Mouse (Mus musculus) retina, embryonic 14.5 days (tissue): Measurements from ENCODE around the gene Atf6b.

Source experiments
- DNase-seq: peaks from one replicate; pipeline ENCODE4 v3.0.0-alpha.2; 2015; ENCODE audit warnings: low spot score

The Atf6b gene

GRCm38 (mm10) chr17:34670235-34670634 lies 23.3 kb downstream of the Atf6b start, which contains the start of gene Tnxb:
Gene Tnxb, plus strand, starts transcription at chr17:34670535.
- DNase-seq, result no peak

- peak; percentile 52 for DNase-seq
Measured at GRCm38 (mm10) chr17:34671151-34672066, 24.5 kb downstream of the Atf6b start.

GRCm38 (mm10) chr17:34672246-34672792 lies 25.4 kb downstream of the Atf6b start:
- no peak for DNase-seq

GRCm38 (mm10) chr17:34673139-34673538 lies 26.2 kb downstream of the Atf6b start:
- no peak for DNase-seq

- DNase-seq, result no peak
Measured at GRCm38 (mm10) chr17:34674524-34675204, 27.7 kb downstream of the Atf6b start.

- DNase-seq, result no peak
Measured at GRCm38 (mm10) chr17:34675205-34676092, 28.5 kb downstream of the Atf6b start.

GRCm38 (mm10) chr17:34676093-34676460 lies 29.1 kb downstream of the Atf6b start:
- DNase-seq, result no peak

GRCm38 (mm10) chr17:34676671-34677070 lies 29.7 kb downstream of the Atf6b start:
- no peak for DNase-seq

GRCm38 (mm10) chr17:34680191-34680590 lies 33.2 kb downstream of the Atf6b start:
- no peak for DNase-seq

- DNase-seq, result no peak
Measured at GRCm38 (mm10) chr17:34680621-34681020, 33.7 kb downstream of the Atf6b start.

- no peak for DNase-seq
Measured at GRCm38 (mm10) chr17:34681132-34681571, 34.2 kb downstream of the Atf6b start.

- DNase-seq, result no peak
Measured at GRCm38 (mm10) chr17:34681881-34682536, 35.1 kb downstream of the Atf6b start.

- DNase-seq, result no peak
Measured at GRCm38 (mm10) chr17:34683179-34683578, 36.2 kb downstream of the Atf6b start.

GRCm38 (mm10) chr17:34683686-34684220 lies 36.8 kb downstream of the Atf6b start:
- no peak for DNase-seq

- DNase-seq, result no peak
Measured at GRCm38 (mm10) chr17:34684253-34684893, 37.4 kb downstream of the Atf6b start.

- DNase-seq, result no peak
Measured at GRCm38 (mm10) chr17:34685120-34686110, 38.5 kb downstream of the Atf6b start.

- no peak for DNase-seq
Measured at GRCm38 (mm10) chr17:34688889-34689288, 41.9 kb downstream of the Atf6b start.

GRCm38 (mm10) chr17:34690458-34690857 lies 43.5 kb downstream of the Atf6b start:
- DNase-seq, result no peak

- DNase-seq, result no peak
Measured at GRCm38 (mm10) chr17:34692906-34693305, 46.0 kb downstream of the Atf6b start.
